Mouse (Mus musculus) Muller cell, postnatal 12 days (primary cell): ENCODE measurements around the gene Mpv17l.
"Not testable (repeated sequence)": the region's sequence is repeated elsewhere in the genome, so short reads cannot be mapped to it uniquely, and the experiment has no call there.

Source experiments
- DNase-seq: peaks from one replicate; pipeline ENCODE4 v3.0.0-alpha.2; 2015; ENCODE audit errors: inconsistent ontology term

Mpv17l gene

GRCm38 (mm10) chr16:13940139-13940846 is 37.3 kb downstream of the Mpv17l start:
- DNase-seq = peak; percentile 76

- DNase-seq = no peak
These were observed 38.0 kb downstream of the Mpv17l start for GRCm38 (mm10) chr16:13940847-13941395.

- peak; percentile 8 for DNase-seq
These were observed 41.2 kb downstream of the Mpv17l start for GRCm38 (mm10) chr16:13944178-13944577.

GRCm38 (mm10) chr16:13944752-13945151 is 41.8 kb downstream of the Mpv17l start:
- no peak for DNase-seq

GRCm38 (mm10) chr16:13945153-13945552 is 42.2 kb downstream of the Mpv17l start:
- no peak for DNase-seq

GRCm38 (mm10) chr16:13946306-13946705 is 43.3 kb downstream of the Mpv17l start:
- DNase-seq = no peak

- no peak for DNase-seq
These were observed 48.3 kb downstream of the Mpv17l start for GRCm38 (mm10) chr16:13951245-13951644.

- no peak for DNase-seq
These were observed 59.1 kb downstream of the Mpv17l start for GRCm38 (mm10) chr16:13962053-13962452.

GRCm38 (mm10) chr16:13969096-13969495 is 66.1 kb downstream of the Mpv17l start:
- no peak for DNase-seq

- DNase-seq = no peak
These were observed 69.1 kb downstream of the Mpv17l start for GRCm38 (mm10) chr16:13972051-13972450.

- DNase-seq = not testable (repeated sequence)
These were observed 73.5 kb downstream of the Mpv17l start for GRCm38 (mm10) chr16:13976358-13976896.

GRCm38 (mm10) chr16:13977026-13977425 is 74.1 kb downstream of the Mpv17l start:
- DNase-seq = not testable (repeated sequence)

- DNase-seq = not testable (repeated sequence)
These were observed 78.8 kb downstream of the Mpv17l start for GRCm38 (mm10) chr16:13981726-13982125.

GRCm38 (mm10) chr16:13983161-13983560 is 80.2 kb downstream of the Mpv17l start:
- no peak for DNase-seq

- no peak for DNase-seq
These were observed 83.2 kb downstream of the Mpv17l start for GRCm38 (mm10) chr16:13986197-13986573.

- peak; percentile 58 for DNase-seq
These were observed 83.9 kb downstream of the Mpv17l start, which contains the start of the genes 2900011O08Rik and Ifitm7 for GRCm38 (mm10) chr16:13986574-13987478. TSS of gene 2900011O08Rik (plus strand) at chr16:13986604. TSS of gene Ifitm7 (minus strand) at chr16:13986888.

- no peak for DNase-seq
These were observed 89.7 kb downstream of the Mpv17l start for GRCm38 (mm10) chr16:13992518-13993248.

- DNase-seq = no peak
These were observed 91.1 kb downstream of the Mpv17l start for GRCm38 (mm10) chr16:13994076-13994475.

GRCm38 (mm10) chr16:13994502-13994901 is 91.5 kb downstream of the Mpv17l start:
- DNase-seq = no peak
